Mouse (Mus musculus) heart, embryonic 16.5 days (tissue): ENCODE results near the gene Clec16a. TPM values are rescaled to one million over a fixed set of nuclear protein-coding genes. Genes with fewer than 3 reads are reported as not detected.

Experiments
- ATAC-seq: fragments of 200-750 bp; cut with Nextera tagmentation; replicated peaks from 2 replicates; pipeline ENCODE4 v1.8.0; 2017; ENCODE audit warnings: moderate number of reproducible peaks; ENCODE audit not compliant: insufficient read depth, low FRiP score; ENCODE audit errors: extremely low read depth
- H3K27ac ChIP-seq: fragments of 300-500 bp; sonication (generic); 2 replicates; pipeline ENCODE4 v1.5.1; 2014; ENCODE audit warnings: mild to moderate bottlenecking, low read length, control low read depth, moderate library complexity
- H3K27me3 ChIP-seq: fragments of 300-500 bp; sonication (generic); 2 replicates; pipeline ENCODE4 v1.6.1; 2014; ENCODE audit warnings: low read length, mixed read lengths; ENCODE audit not compliant: control insufficient read depth, insufficient read depth
- H3K36me3 ChIP-seq: fragments of 300-500 bp; sonication (generic); 2 replicates; pipeline ENCODE4 v1.6.1; 2014; ENCODE audit not compliant: control insufficient read depth, insufficient read depth
- H3K4me1 ChIP-seq: fragments of 300-500 bp; sonication (generic); 2 replicates; pipeline ENCODE4 v1.6.1; 2014; ENCODE audit warnings: low read length, mixed read lengths; ENCODE audit not compliant: control insufficient read depth, insufficient read depth
- H3K4me2 ChIP-seq: fragments of 300-500 bp; sonication (generic); 2 replicates; pipeline ENCODE4 v1.6.1; 2014; ENCODE audit warnings: low read depth, mild to moderate bottlenecking, control low read depth, low read length
- H3K4me3 ChIP-seq: fragments of 300-500 bp; sonication (generic); 2 replicates; pipeline ENCODE4 v1.5.1; 2014; ENCODE audit warnings: mild to moderate bottlenecking, control low read depth, low read length
- H3K9ac ChIP-seq: fragments of 300-500 bp; sonication (generic); 2 replicates; pipeline ENCODE4 v1.6.1; 2014; ENCODE audit warnings: low read length, control low read depth
- H3K9me3 ChIP-seq: fragments of 300-500 bp; sonication (generic); replicated peaks from 2 replicates; pipeline ENCODE4 v1.6.1; 2016; ENCODE audit warnings: low read length; ENCODE audit not compliant: control insufficient read depth
- WGBS: fragments of 180-500 bp; shearing (Covaris S2); extraction: QIAGEN DNeasy Blood & Tissue Kit; methylation state at CpG from one replicate; pipeline ENCODE4 v1.1.7; 2014; 5-methylcytosine and 5-hydroxymethylcytosine counted together
- polyA plus RNA-seq: library from polyadenylated mRNA; unstranded; fragments of >200 nt; fragmentation: Nextera tagmentation; extraction: Ambion mirVana; gene quantifications from 2 replicates; pipeline ENCODE4 v1.2.1, GENCODE M21; 2015

Clec16a gene
- polyA plus RNA-seq, 1 experiment from 2014 or later = 32.6 TPM

GRCm38 (mm10) chr16:10715632-10716031, 170.5 kb downstream of the Clec16a start:
- WGBS = 82% methylated on average over 2 of the region's 2 CpGs
- H3K27me3 ChIP-seq = no peaks in the 10 kb centered on the region
- H3K4me2 ChIP-seq = no peak overlapping the region
- H3K9me3 ChIP-seq = no peaks in the 10 kb centered on the region
- no peak overlapping the region for H3K27ac ChIP-seq
- H3K9ac ChIP-seq = no peak overlapping the region
- no peaks in the 10 kb centered on the region for H3K36me3 ChIP-seq
- no peak for ATAC-seq
- H3K4me1 ChIP-seq = peaks cover 5% of the 10 kb centered on the region; the same call in 1 of the 2 replicates
- H3K4me3 ChIP-seq = no peak overlapping the region

GRCm38 (mm10) chr16:10716696-10717095, 171.6 kb downstream of the Clec16a start:
- Histone ChIP-seq H3K9me3 (no peaks in the 10 kb centered on the region), H3K36me3 (no peaks in the 10 kb centered on the region), H3K27ac (no peak overlapping the region), H3K4me2 (no peak overlapping the region), H3K4me1 (peaks cover 5% of the 10 kb centered on the region; the same call in 1 of the 2 replicates), H3K4me3 (no peak overlapping the region), H3K9ac (no peak overlapping the region), H3K27me3 (no peaks in the 10 kb centered on the region)
- 44% methylated on average over 2 of the region's 2 CpGs for WGBS
- no peak for ATAC-seq

- Histone ChIP-seq H3K4me2 (no peak overlapping the region), H3K27me3 (no peaks in the 10 kb centered on the region), H3K4me3 (no peak overlapping the region), H3K27ac (no peak overlapping the region), H3K9ac (no peak overlapping the region), H3K9me3 (no peaks in the 10 kb centered on the region), H3K4me1 (peaks cover 10% of the 10 kb centered on the region), H3K36me3 (no peaks in the 10 kb centered on the region)
- WGBS = 61% methylated on average over 6 of the region's 6 CpGs
- ATAC-seq = no peak
These were observed 174.8 kb downstream of the Clec16a start for GRCm38 (mm10) chr16:10719971-10720370.

- Histone ChIP-seq H3K36me3 (no peaks in the 10 kb centered on the region), H3K4me1 (peaks cover 10% of the 10 kb centered on the region), H3K4me2 (no peak overlapping the region), H3K9me3 (no peaks in the 10 kb centered on the region), H3K9ac (no peak overlapping the region), H3K27me3 (no peaks in the 10 kb centered on the region), H3K27ac (no peak overlapping the region), H3K4me3 (no peak overlapping the region)
- ATAC-seq = no peak
- WGBS = 44% methylated on average over 1 of the region's 1 CpGs
These were observed 177.9 kb downstream of the Clec16a start for GRCm38 (mm10) chr16:10722882-10723544.

- Histone ChIP-seq H3K9ac (no peak overlapping the region), H3K4me2 (no peak overlapping the region), H3K4me1 (peaks cover 10% of the 10 kb centered on the region), H3K9me3 (no peaks in the 10 kb centered on the region), H3K27me3 (no peaks in the 10 kb centered on the region), H3K27ac (no peak overlapping the region), H3K36me3 (no peaks in the 10 kb centered on the region), H3K4me3 (no peak overlapping the region)
- 56% methylated on average over 5 of the region's 5 CpGs for WGBS
- ATAC-seq = no peak
These were observed 178.9 kb downstream of the Clec16a start for GRCm38 (mm10) chr16:10723816-10724647.

- H3K9me3 ChIP-seq = no peaks in the 10 kb centered on the region
- no peak overlapping the region for H3K4me2 ChIP-seq
- 60% methylated on average over 2 of the region's 2 CpGs for WGBS
- no peak overlapping the region for H3K4me3 ChIP-seq
- no peaks in the 10 kb centered on the region for H3K27me3 ChIP-seq
- no peaks in the 10 kb centered on the region for H3K36me3 ChIP-seq
- no peak for ATAC-seq
- H3K4me1 ChIP-seq = peaks cover 10% of the 10 kb centered on the region
- no peak overlapping the region for H3K27ac ChIP-seq
- no peak overlapping the region for H3K9ac ChIP-seq
These were observed 180.0 kb downstream of the Clec16a start for GRCm38 (mm10) chr16:10725156-10725555.

- Histone ChIP-seq H3K36me3 (no peaks in the 10 kb centered on the region), H3K9ac (no peak overlapping the region), H3K27me3 (no peaks in the 10 kb centered on the region), H3K4me1 (peaks cover 10% of the 10 kb centered on the region), H3K4me3 (no peak overlapping the region), H3K9me3 (no peaks in the 10 kb centered on the region), H3K27ac (no peak overlapping the region), H3K4me2 (no peak overlapping the region)
- WGBS = 54% methylated on average over 4 of the region's 4 CpGs
- no peak for ATAC-seq
These were observed 182.5 kb downstream of the Clec16a start for GRCm38 (mm10) chr16:10727630-10728029.

GRCm38 (mm10) chr16:10728886-10729285, 183.7 kb downstream of the Clec16a start:
- WGBS = 64% methylated on average over 3 of the region's 3 CpGs
- H3K4me2 ChIP-seq = no peak overlapping the region
- no peak overlapping the region for H3K4me3 ChIP-seq
- H3K27me3 ChIP-seq = no peaks in the 10 kb centered on the region
- H3K9ac ChIP-seq = no peak overlapping the region
- H3K4me1 ChIP-seq = peaks cover 3% of the 10 kb centered on the region
- H3K9me3 ChIP-seq = no peaks in the 10 kb centered on the region
- no peak overlapping the region for H3K27ac ChIP-seq
- H3K36me3 ChIP-seq = no peaks in the 10 kb centered on the region
- no peak for ATAC-seq

GRCm38 (mm10) chr16:10730941-10731340, 185.8 kb downstream of the Clec16a start:
- peak; percentile 43; the same call in 1 of the 2 replicates for ATAC-seq
- Histone ChIP-seq H3K9me3 (no peaks in the 10 kb centered on the region), H3K4me2 (no peak overlapping the region), H3K4me3 (no peak overlapping the region), H3K27ac (no peak overlapping the region), H3K9ac (no peak overlapping the region), H3K4me1 (peaks cover 2% of the 10 kb centered on the region; the same call in 1 of the 2 replicates), H3K36me3 (no peaks in the 10 kb centered on the region), H3K27me3 (no peaks in the 10 kb centered on the region)
- 82% methylated on average over 4 of the region's 4 CpGs for WGBS
